Mouse (Mus musculus) bone marrow macrophage, adult 2 months (primary cell): Measurements from ENCODE around the gene Klf15.

Experiments
- CTCF ChIP-seq: IDR thresholded peaks from 2 replicates; pipeline ENCODE4 v1.5.1; 2012; ENCODE audit warnings: low read depth, mild to moderate bottlenecking, low read length, moderate library complexity
- POLR2A ChIP-seq: IDR thresholded peaks from 2 replicates; pipeline ENCODE4 v1.6.1; 2012; ENCODE audit warnings: mild to moderate bottlenecking, low read depth, low read length, borderline replicate concordance

DNA sequence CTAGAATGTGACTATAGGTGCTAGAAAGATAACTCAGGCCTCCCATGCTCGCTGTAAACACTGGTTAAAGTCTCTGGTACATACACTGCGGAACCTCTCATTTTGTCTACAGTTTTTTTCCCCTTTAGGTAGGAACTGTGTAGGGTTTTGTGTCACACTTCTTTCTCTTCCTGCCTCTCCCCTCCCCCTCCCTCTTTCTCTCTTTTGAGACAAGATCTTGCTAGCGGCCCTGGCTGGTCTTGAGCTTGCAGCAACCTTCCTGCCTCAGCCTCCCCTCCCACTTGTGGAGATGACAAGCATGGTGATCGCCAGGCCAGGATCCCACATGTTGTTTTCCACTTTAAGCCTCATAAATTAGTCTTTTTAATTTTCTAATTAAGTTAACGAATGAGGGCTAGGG, 8.6 kb upstream of the Klf15 start:
- TF ChIP-seq CTCF (no peak), POLR2A (no peak)
